Mouse (Mus musculus) layer of hippocampus, adult 6 months (tissue): Measurements from ENCODE around the gene Ggt1. TPM values are rescaled to one million over a fixed set of nuclear protein-coding genes. Genes with fewer than 3 reads are reported as not detected.

Experiments
- long read RNA-seq, 2 experiments: library from polyadenylated mRNA; unstranded; transcript quantifications; one replicate each; pipeline ENCODE4 v2.0.0; 2019 to 2020
- polyA plus RNA-seq: library from polyadenylated mRNA; unstranded; fragments of <200 nt; fragmentation: Nextera tagmentation; gene quantifications from 2 replicates; pipeline ENCODE4 v1.2.3, GENCODE M21; 2021

The Ggt1 gene
- 2.2 and 2.7 TPM in 2 replicates for polyA plus RNA-seq
- long read RNA-seq, experiment 1, partial matches to known transcripts: 0 of 1 reads
- long read RNA-seq, experiment 1, other reads (novel, unspliced or antisense): 1 of 1 reads
- long read RNA-seq, experiment 2, partial matches to known transcripts: 2 of 10 reads
- long read RNA-seq, experiment 2, other reads (novel, unspliced or antisense): 8 of 10 reads

DNA sequence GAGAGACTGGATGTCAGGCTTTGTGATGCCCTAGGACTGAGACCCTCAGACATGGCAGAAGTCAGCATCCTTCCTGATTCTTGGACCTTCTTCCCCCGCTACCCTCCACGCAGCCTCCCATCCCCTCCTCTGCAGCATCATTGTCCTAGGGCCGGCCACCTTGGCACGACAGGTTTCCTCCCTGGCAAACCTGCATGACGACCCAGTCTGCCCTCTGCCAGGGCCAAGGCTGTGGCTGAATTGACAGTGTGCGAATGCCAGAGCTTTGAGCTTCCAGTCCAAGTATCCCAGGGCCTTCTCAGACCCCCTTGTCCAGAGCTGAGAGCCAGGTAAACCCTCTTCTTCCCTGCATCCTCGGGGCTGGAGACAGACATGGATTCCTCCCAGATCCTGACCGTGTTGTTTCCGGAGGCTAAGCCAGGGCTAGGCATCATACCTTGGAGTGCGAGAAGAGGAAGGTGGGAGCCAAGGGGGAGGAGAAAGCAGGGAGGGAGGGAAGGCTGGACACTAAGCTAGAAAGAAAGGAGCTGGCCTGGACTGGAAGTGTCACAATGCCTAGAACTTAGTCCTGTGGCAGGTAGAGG, at the start of gene Ggt1:
Gene Ggt1, plus strand, starts transcription at position 534 of the 584 bp plus-strand sequence.

DNA sequence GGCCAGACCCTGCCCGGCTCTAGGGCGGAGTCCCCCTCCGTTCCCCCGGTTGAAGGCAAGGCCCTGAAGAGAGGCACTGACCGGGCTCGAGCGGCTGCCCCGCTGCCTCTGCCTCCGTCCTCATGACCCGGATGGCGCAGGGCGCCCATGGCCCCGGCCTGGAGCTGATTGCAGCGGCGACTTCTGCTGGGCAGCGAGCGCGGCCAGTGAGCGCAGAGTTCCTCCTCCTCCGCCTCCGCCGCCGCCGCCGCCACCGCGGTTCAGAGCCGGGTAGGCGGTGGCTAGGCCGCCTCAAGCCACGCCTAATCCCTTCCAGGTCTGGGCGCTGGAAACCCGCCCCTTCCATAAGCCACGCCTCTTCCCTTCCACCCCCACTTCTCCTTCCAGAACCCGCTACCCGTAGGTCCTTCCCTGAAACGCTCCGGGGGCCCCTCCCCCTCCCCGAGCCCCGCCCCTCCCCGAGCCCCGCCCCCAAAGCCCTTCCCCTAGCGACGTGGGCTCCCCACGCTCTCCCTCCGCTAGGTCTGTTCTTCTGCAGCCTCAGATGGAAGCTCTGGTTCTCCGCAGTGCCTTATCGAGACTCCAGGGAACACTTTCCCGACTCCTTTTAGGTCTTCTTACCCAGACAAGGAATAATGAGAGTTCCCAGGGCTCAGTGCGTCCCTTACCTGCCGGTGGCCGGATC, 44.2 kb upstream of the Ggt1 start, which contains the start of gene Snrpd3:
Gene Snrpd3, plus strand, starts transcription at position 479 of the 685 bp plus-strand sequence.

DNA sequence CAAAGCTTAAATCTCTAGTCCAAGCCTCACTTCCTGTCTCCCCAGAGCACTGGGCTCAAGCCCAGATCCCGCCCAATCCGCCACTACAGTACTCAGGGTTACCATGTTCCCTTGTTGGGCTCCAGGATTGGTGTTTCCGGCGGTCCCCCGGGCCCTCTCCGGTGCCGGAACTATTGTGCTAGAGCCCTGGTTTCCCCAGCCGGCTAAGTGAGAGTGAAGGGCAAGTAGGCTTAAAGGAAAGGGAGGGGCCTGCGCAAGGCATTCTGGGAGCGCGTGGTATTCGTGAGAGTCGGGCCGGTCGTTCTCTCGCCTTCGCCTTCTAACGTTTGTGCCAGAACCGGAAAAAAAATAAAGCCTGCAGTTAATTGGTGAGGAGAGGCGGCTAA, 43.7 kb upstream of the Ggt1 start, which contains the start of gene Gucd1:
Gene Gucd1, minus strand, starts transcription at position 215 of the 386 bp plus-strand sequence.

DNA sequence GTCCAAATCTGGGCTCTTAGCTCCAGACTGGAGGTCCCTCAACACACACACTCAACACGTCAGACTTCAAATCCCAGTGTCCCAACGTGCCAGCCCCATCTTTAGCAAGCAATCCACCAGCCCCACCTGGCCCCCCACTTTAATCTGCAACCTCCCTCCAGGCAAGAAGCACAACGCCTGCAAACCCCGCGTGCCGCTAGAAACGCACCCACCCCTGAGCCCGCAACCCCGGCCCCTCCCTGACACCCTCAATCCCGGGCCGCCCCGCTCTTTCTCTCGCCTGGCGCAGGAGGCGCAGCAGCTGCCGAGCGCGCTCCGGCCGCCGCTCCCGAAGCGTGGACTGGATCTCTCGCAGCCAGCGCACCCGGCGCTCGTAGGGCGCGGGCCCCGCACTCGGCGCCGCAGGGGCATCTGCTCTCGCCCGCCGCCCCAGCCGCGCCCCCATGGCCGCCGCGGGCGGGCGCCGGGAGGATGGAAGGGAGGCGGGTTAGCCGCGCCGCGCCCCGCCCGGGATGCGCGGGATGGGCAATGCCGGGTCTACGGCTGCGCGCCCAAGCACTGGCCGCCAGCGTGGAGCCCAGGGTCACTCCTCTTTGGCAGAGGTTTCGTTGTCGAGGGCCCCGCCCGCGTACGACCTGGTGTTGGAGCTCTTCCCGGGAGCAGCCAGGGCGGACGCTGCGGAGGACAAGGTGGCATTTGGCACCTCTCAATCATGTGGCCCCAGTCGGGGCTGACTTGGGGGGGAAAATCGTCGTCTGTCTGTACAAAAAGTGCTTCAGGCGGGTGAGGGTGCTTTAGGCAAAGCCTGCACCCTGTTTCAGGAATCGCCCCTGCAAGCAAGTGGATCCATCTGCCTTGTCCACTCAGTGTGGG, 1.5 kb upstream of the Ggt1 start, which contains the start of gene Lrrc75b:
Gene Lrrc75b, minus strand, starts transcription at position 655 of the 873 bp plus-strand sequence.

DNA sequence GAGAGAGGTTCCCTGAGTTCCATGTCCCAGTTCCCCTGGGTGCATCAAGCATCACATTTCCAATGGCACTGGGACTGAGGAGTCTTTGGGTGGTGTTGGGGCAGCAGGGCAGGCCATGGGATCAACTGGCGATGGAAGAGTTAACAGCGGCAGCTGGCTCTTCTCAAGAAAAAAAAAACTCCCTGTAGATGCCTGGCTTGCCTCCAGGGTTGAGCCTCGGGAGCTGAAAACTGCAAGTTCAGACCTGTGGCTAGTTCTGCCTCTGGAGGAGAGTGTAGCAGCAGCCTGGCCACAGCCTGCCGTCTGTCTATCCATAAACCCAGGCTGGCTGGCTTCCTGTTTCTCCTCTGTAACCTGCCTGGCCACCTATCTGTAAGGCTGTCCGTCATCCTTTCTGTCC, 27.7 kb downstream of the Ggt1 start, which contains the start of gene Ggt5:
Gene Ggt5, plus strand, starts transcription at position 212 of the 400 bp plus-strand sequence.

Other genes with a start within 250 kb of the Ggt1 start
- 2.0 and 2.5 TPM in 2 replicates for gene Adora2a, start 244.7 kb upstream of the Ggt1 start, polyA plus RNA-seq
- 0.08 and 0.63 TPM in 2 replicates for gene Upb1, start 160.5 kb upstream of the Ggt1 start, polyA plus RNA-seq
- 84.9 and 85.0 TPM in 2 replicates for gene Snrpd3, start 44.1 kb upstream of the Ggt1 start, polyA plus RNA-seq
- gene Gucd1, start 43.6 kb upstream of the Ggt1 start, polyA plus RNA-seq: 6.4 and 6.5 TPM in 2 replicates
- 1.3 and 1.7 TPM in 2 replicates for gene Lrrc75b, start 1.3 kb upstream of the Ggt1 start, polyA plus RNA-seq
- 0.77 and 1.4 TPM in 2 replicates for gene Ggt5, start 27.7 kb downstream of the Ggt1 start, polyA plus RNA-seq
- gene Susd2, start 82.4 kb downstream of the Ggt1 start, polyA plus RNA-seq: 0.92 and 1.4 TPM in 2 replicates
- 15.1 and 22.2 TPM in 2 replicates for gene Cabin1, start 202.7 kb downstream of the Ggt1 start, polyA plus RNA-seq
- gene Ddt, start 211.8 kb downstream of the Ggt1 start, polyA plus RNA-seq: 194 and 202 TPM in 2 replicates
- not detected in 2 replicates for gene Gm20441, start 219.3 kb downstream of the Ggt1 start, polyA plus RNA-seq
- gene Gstt3, start 219.8 kb downstream of the Ggt1 start, polyA plus RNA-seq: 8.2 and 13.6 TPM in 2 replicates
- 38.2 and 46.0 TPM in 2 replicates for gene Gstt1, start 237.0 kb downstream of the Ggt1 start, polyA plus RNA-seq